Mouse (Mus musculus): ENCODE results near the gene Gad2. TPM values are rescaled to one million over a fixed set of nuclear protein-coding genes. Genes with fewer than 3 reads are reported as not detected.
A peak's percentile ranks its signal among the peaks of the same experiment; 100 is the strongest.

The Gad2 gene
- polyA plus RNA-seq, 2 experiments: not detected

GRCm38 (mm10) chr2:22627147-22627666, 5.2 kb downstream of the Gad2 start:
- WGBS (ENCODE audit: insufficient replicate concordance): 28% methylated on average over 3 of the region's 3 CpGs
- ATAC-seq (ENCODE audit: insufficient read depth) (no peak), DNase-seq (ENCODE audit: low read depth in 3 of 3, low spot score in 3 of 3) (no peak)
- 0 out of 4 replicates have a peak, but pooled peaks cover 0 to 2% of the 10 kb centered on the region in 2 experiments for H3K4me1 ChIP-seq (replicated peaks; ENCODE audit: control insufficient read depth in 2 of 2, insufficient read depth in 2 of 2, low read length in 1 of 2)
- no peak overlapping the region for H3K4me2 ChIP-seq (ENCODE audit: low read depth)
- H3K9me3 ChIP-seq (ENCODE audit: control insufficient read depth, low read length): no peaks in the 10 kb centered on the region
- H3K4me3 ChIP-seq (ENCODE audit: insufficient read depth in 1 of 2, low read depth in 2 of 2, low read length in 2 of 2): no peak overlapping the region
- peaks cover 49% of the 10 kb centered on the region for H3K27me3 ChIP-seq (ENCODE audit: control insufficient read depth, insufficient read depth, low read length)
- H3K27ac ChIP-seq: no peak overlapping the region
- H3K36me3 ChIP-seq (replicated peaks; ENCODE audit: control insufficient read depth, insufficient read depth, low read depth): no peaks in the 10 kb centered on the region
- TF ChIP-seq EP300 (IDR thresholded peaks at IDR 0.05; ENCODE audit: low read depth): no peak
- no peak for TF ChIP-seq CTCF (IDR thresholded peaks at IDR 0.05; ENCODE audit: low read depth)
- H3K9ac ChIP-seq (replicated peaks): no peak overlapping the region

- Histone ChIP-seq H3K9me3 (ENCODE audit: control insufficient read depth, low read length) (no peaks in the 10 kb centered on the region), H3K36me3 (replicated peaks; ENCODE audit: control insufficient read depth, insufficient read depth, low read depth) (no peaks in the 10 kb centered on the region), H3K4me2 (ENCODE audit: low read depth) (no peak overlapping the region), H3K4me3 (ENCODE audit: insufficient read depth in 1 of 2, low read depth in 2 of 2, low read length in 2 of 2) (no peak overlapping the region), H3K9ac (replicated peaks) (no peak overlapping the region), H3K27ac (no peak overlapping the region), H3K27me3 (ENCODE audit: control insufficient read depth, insufficient read depth, low read length) (peaks cover 41% of the 10 kb centered on the region), H3K4me1 (replicated peaks; ENCODE audit: control insufficient read depth in 2 of 2, insufficient read depth in 2 of 2, low read length in 1 of 2) (0 out of 4 replicates have a peak, but pooled peaks cover 0 to 2% of the 10 kb centered on the region in 2 experiments)
- 30% methylated on average over 5 of the region's 5 CpGs for WGBS (ENCODE audit: insufficient replicate concordance)
- no peak for TF ChIP-seq CTCF (IDR thresholded peaks at IDR 0.05; ENCODE audit: low read depth)
- peak; percentile 57 for TF ChIP-seq EP300 (IDR thresholded peaks at IDR 0.05; ENCODE audit: low read depth)
- ATAC-seq (ENCODE audit: insufficient read depth) (0 out of 2 replicates have a peak, but pooled peaks have one; percentile 43), DNase-seq (ENCODE audit: low read depth in 3 of 3, low spot score in 3 of 3) (no peak)
These were observed 5.9 kb downstream of the Gad2 start for GRCm38 (mm10) chr2:22627819-22628432.

GRCm38 (mm10) chr2:22634766-22635165, 12.8 kb downstream of the Gad2 start:
- no peak for TF ChIP-seq EP300 (IDR thresholded peaks at IDR 0.05; ENCODE audit: low read depth)
- TF ChIP-seq CTCF (IDR thresholded peaks at IDR 0.05; ENCODE audit: low read depth): peak; percentile 69
- Histone ChIP-seq H3K27ac (no peak overlapping the region), H3K4me2 (ENCODE audit: low read depth) (no peak overlapping the region), H3K36me3 (replicated peaks; ENCODE audit: control insufficient read depth, insufficient read depth, low read depth) (no peaks in the 10 kb centered on the region), H3K9ac (replicated peaks) (no peak overlapping the region), H3K4me3 (ENCODE audit: insufficient read depth in 1 of 2, low read depth in 2 of 2, low read length in 2 of 2) (no peak overlapping the region), H3K27me3 (ENCODE audit: control insufficient read depth, insufficient read depth, low read length) (no peaks in the 10 kb centered on the region), H3K4me1 (replicated peaks; ENCODE audit: control insufficient read depth in 2 of 2, insufficient read depth in 2 of 2, low read length in 1 of 2) (no peaks in the 10 kb centered on the region), H3K9me3 (ENCODE audit: control insufficient read depth, low read length) (no peaks in the 10 kb centered on the region)
- DNase-seq (ENCODE audit: low read depth in 3 of 3, low spot score in 3 of 3) (no peak), ATAC-seq (ENCODE audit: insufficient read depth) (no peak)
- WGBS (ENCODE audit: insufficient replicate concordance): 30% methylated on average over 8 of the region's 8 CpGs

- Histone ChIP-seq H3K36me3 (replicated peaks; ENCODE audit: control insufficient read depth, insufficient read depth, low read depth) (no peaks in the 10 kb centered on the region), H3K27ac (no peak overlapping the region), H3K4me3 (ENCODE audit: insufficient read depth in 1 of 2, low read depth in 2 of 2, low read length in 2 of 2) (no peak overlapping the region), H3K27me3 (ENCODE audit: control insufficient read depth, insufficient read depth, low read length) (no peaks in the 10 kb centered on the region), H3K9ac (replicated peaks) (no peak overlapping the region), H3K9me3 (ENCODE audit: control insufficient read depth, low read length) (no peaks in the 10 kb centered on the region), H3K4me1 (replicated peaks; ENCODE audit: control insufficient read depth in 2 of 2, insufficient read depth in 2 of 2, low read length in 1 of 2) (no peaks in the 10 kb centered on the region), H3K4me2 (ENCODE audit: low read depth) (no peak overlapping the region)
- DNase-seq (ENCODE audit: low read depth in 3 of 3, low spot score in 3 of 3): no peak
- 39% methylated on average over 1 of the region's 1 CpGs for WGBS (ENCODE audit: insufficient replicate concordance)
- TF ChIP-seq EP300 (IDR thresholded peaks at IDR 0.05; ENCODE audit: low read depth) (no peak), CTCF (IDR thresholded peaks at IDR 0.05; ENCODE audit: low read depth) (no peak)
- no peak for ATAC-seq (ENCODE audit: insufficient read depth)
These were observed 24.1 kb downstream of the Gad2 start for GRCm38 (mm10) chr2:22646134-22646533.

GRCm38 (mm10) chr2:22648394-22648793, 26.4 kb downstream of the Gad2 start:
- H3K27ac ChIP-seq: no peak overlapping the region
- H3K4me1 ChIP-seq (replicated peaks; ENCODE audit: control insufficient read depth in 2 of 2, insufficient read depth in 2 of 2, low read length in 1 of 2): no peaks in the 10 kb centered on the region
- ATAC-seq (ENCODE audit: insufficient read depth) (no peak), DNase-seq (ENCODE audit: low read depth in 3 of 3, low spot score in 3 of 3) (no peak)
- no peak for TF ChIP-seq CTCF (IDR thresholded peaks at IDR 0.05; ENCODE audit: low read depth)
- no peak for TF ChIP-seq EP300 (IDR thresholded peaks at IDR 0.05; ENCODE audit: low read depth)
- WGBS (ENCODE audit: insufficient replicate concordance): 59% methylated on average over 1 of the region's 1 CpGs
- no peak overlapping the region for H3K9ac ChIP-seq (replicated peaks)
- H3K36me3 ChIP-seq (replicated peaks; ENCODE audit: control insufficient read depth, insufficient read depth, low read depth): no peaks in the 10 kb centered on the region
- H3K27me3 ChIP-seq (ENCODE audit: control insufficient read depth, insufficient read depth, low read length): no peaks in the 10 kb centered on the region
- H3K4me2 ChIP-seq (ENCODE audit: low read depth): no peak overlapping the region
- no peaks in the 10 kb centered on the region for H3K9me3 ChIP-seq (ENCODE audit: control insufficient read depth, low read length)
- H3K4me3 ChIP-seq (ENCODE audit: insufficient read depth in 1 of 2, low read depth in 2 of 2, low read length in 2 of 2): no peak overlapping the region

Data from liver, embryonic 14.5 days (tissue).